Mouse (Mus musculus) brown adipose tissue, adult 24 weeks (tissue): ENCODE data around the gene Agtrap. TPM values are rescaled to one million over a fixed set of nuclear protein-coding genes. Genes with fewer than 3 reads are reported as not detected.

Experiments
- H3K27ac ChIP-seq: fragments of 200-500 bp; replicated peaks from 2 replicates; pipeline ENCODE4 v1.5.1; 2012; ENCODE audit warnings: low read depth, mild to moderate bottlenecking, low read length
- H3K4me1 ChIP-seq: fragments of 200-500 bp; 2 replicates; pipeline ENCODE4 v1.6.1; 2012; ENCODE audit warnings: low read length, mixed read lengths; ENCODE audit not compliant: control insufficient read depth, insufficient read depth, insufficient read length
- H3K4me3 ChIP-seq: fragments of 200-500 bp; 2 replicates; pipeline ENCODE4 v1.5.1; 2012; ENCODE audit warnings: low read depth, mild to moderate bottlenecking, low read length, moderate library complexity; ENCODE audit not compliant: insufficient read depth
- polyA plus RNA-seq: library from polyadenylated mRNA; stranded (reverse); fragments of >200 nt; gene quantifications from 2 replicates; pipeline ENCODE4 v1.2.4, GENCODE M21; 2012; ENCODE audit not compliant: missing spikeins, insufficient read depth, insufficient read length

Agtrap gene
- polyA plus RNA-seq, 1 experiment: 8.2 TPM

DNA sequence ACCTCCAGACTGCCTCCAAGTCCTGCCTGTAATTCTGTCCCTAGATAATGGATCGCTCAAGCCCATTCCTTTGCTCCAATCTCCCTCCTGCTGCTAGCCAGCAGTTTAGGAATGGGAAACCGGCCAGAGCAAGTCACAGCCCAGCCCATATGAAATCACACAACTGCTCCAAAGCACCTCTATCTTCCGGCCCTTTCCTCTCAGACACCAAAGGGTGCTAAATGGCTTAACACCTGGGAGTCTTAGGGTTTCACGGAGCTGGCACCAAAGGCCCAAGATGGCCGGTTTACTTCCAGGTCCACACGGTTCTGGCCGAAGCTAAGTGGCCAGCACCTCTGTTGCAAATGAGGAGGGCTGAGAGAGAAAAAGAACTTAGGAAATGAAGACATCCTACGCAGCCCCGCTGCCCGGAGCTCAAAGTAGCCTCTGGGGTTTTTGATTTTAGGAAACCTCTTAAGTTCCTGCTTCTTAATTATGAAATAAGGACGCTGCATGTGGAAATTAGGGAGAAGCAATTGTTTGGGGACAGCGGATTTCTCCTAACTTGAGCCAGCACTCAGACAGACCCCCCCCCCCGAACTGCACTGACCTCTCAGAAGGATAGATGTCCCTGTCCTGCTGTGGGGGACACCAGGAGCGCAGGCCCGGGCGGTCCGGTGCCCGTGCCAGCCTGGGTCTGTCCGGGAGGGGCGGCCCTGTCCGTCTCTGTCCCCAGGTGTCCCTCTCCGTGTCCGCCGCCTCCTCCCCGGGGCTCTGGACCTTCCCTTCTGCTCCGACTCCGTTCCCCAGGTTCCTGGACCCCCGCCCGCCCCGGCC is 532 bp downstream of the Agtrap start:
- Histone ChIP-seq H3K27ac (peak overlapping the region; percentile 43), H3K4me1 (peaks cover 7% of the 10 kb centered on the region), H3K4me3 (peak overlapping the region; percentile 76)

DNA sequence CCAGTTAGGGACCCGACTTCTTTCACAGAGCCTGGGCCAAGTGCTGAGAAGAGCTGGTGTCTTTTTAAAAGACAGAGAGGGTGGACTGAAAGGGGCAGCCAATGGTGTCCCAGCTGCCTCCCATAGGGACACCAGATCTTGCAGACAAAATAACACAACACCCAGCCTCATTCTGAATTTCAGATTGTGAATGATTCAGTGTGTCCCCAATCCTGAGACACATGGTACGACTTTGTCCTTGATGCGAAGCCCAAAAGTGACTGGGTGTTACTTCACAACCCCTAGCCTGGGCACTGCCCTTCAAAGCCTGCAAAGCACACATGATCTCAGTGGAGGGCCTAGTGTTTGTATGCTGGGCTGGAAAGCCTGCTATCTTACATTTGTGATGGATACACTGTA is 1.9 kb downstream of the Agtrap start:
- Histone ChIP-seq H3K27ac (peak overlapping the region; percentile 35; the same call in 1 of the 2 replicates), H3K4me3 (no peak overlapping the region; the same call in 1 of the 2 replicates), H3K4me1 (peaks cover 7% of the 10 kb centered on the region)

DNA sequence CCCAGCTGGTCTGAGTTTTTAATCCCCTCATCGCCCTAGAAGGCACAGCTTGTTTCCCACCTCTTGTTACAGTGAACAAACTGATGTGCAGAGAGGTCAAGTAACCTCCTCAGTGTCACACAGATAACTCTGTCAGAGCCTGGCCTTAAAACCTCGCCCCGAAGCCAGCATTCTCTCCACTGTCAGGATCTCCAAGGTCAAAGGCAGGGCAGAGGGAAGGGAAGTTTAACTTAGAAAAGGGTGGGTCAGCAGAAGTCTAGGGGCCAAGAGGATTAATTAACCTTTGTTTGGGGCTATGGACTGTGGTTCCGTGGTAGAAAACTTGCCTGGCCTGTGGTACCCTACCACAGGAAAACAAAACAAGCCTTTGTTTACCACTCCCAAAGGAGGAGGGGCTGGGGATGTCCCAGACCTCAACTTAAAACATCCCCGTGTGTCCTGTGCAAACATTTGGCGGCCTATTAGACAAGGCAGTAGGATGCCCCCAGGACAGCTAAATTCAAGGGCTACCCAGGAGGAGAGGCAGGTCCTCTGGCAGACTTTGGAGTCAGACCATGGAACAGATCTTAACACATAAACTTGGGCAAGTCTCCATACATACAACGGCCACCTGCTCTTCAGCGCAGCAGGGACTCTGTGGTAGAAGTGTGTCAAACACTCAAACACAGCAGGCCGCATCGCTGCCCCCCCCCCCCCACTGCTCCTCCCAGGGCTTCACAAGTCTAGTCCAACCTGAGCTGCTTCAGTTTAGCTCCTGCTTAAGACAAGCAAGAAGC is 2.5 kb downstream of the Agtrap start:
- peak overlapping the region; percentile 35 for H3K27ac ChIP-seq
- H3K4me3 ChIP-seq: no peak overlapping the region
- peaks cover 7% of the 10 kb centered on the region for H3K4me1 ChIP-seq

DNA sequence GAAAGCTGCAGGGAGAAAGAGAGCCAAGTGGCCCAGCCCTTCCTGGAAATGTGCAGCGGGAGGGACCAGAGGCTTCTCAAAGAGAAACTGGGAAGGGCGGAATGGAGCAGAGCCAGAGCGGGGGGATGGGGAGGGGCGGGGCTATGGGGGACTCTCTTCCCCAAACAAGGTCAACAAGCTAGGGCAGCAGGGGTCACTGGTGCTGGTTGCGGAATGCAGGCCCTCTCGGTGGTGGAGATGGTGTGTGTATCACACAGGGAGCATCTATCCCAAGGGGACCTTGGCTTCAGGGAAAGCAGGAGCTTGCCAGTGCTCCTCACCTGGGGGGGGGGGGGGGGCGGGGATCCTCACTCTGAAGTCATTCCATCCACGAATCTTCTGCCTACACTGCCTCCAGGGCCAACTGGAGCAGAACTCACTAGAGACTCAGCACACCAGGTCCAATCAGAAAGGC is 3.5 kb downstream of the Agtrap start:
- H3K27ac ChIP-seq: no peak overlapping the region
- peaks cover 7% of the 10 kb centered on the region for H3K4me1 ChIP-seq
- H3K4me3 ChIP-seq: no peak overlapping the region

DNA sequence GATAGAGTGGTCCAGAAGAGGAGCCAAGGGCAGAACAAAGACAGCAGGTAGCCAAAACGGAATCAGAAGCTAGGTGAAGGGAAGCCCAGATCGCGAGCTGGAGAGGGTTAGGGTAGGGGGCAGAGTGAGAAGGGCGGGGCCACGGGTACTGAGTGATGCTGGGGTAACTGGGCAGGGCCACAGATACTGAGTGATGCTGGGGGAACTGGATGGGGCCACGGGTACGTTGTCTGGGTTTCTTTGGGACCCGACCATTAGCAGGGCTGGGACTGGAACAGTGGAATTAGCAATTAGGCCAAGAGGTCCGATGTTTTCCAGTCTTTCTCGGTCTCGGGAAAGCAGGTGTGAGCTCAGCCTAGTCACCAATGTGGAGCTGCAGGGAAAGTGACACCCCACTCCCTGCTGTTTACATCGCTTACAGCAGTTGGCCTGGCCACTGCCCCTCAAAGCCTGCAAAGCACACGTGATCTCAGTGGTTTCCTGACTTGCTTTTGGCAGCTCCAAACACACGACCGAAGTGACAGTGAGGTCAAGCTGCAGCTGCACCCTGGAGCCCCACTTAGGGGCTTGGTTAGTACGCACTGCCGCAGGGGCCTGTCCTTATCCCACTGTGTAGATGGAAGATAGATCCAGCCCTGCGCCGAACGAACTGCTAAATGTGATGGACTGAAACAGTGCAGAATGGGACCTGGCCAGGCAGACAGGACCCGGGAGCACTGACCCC is 4.5 kb downstream of the Agtrap start:
- H3K4me3 ChIP-seq: no peak overlapping the region
- peak overlapping the region; percentile 56; the same call in 1 of the 2 replicates for H3K27ac ChIP-seq
- peaks cover 7% of the 10 kb centered on the region for H3K4me1 ChIP-seq

DNA sequence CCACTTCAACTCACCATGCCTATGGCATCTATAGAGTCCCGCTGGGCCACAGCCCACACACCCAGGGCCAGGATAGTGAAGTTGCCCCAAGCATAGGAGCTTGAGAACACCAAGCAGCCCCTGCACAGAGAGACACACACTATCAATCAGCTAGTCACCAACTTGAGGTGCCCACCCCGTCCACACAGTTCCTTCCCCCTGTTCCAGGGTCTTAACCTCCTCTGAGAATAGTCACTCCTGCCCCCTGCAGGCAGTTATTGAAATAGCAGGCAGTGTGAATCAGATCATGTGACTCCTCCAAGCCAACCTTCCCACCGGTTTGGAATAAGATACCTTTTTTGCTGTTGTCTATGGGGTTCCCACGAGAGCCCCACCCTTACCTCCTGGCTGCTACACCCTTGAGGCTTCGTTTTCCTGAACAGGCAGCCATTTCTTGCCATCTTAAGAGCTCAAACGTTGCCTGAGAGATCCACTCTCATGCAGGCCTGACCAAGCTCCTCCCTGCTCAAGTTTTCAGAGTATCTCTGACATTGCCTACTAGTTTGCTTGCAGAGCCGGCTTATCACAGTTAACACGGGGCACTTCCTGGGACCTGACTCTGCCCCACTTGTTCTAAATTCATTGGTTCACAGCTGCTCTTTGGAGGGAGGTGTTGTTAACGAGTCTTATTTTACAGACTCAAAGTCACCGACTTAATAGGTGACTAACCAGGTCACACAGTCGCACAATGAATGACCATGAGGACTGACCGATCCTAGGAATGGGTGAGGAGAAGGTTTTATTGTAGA is 5.4 kb downstream of the Agtrap start:
- Histone ChIP-seq H3K4me3 (no peak overlapping the region), H3K27ac (no peak overlapping the region), H3K4me1 (peaks cover 7% of the 10 kb centered on the region)

DNA sequence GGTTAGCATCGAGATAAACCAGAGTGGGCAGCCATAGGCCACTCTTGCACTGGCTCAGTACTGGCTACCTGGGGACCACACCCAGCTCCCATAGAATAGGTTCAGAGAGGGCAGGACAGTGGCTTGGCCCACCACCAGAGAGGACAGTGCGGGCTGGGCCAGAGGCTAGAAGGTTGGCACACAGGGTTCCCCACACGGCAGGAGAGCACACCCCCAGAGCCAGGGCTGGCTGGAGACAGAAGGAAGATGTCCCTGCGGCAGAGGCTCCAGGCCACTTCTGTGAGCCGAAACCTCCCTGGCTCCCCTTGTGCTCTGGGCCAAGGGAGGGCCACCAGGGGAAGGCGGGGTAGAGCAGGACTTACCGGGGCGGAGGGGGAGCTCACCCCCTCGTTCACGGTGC is 6.6 kb downstream of the Agtrap start:
- Histone ChIP-seq H3K27ac (no peak overlapping the region), H3K4me3 (no peak overlapping the region), H3K4me1 (peaks cover 7% of the 10 kb centered on the region)

DNA sequence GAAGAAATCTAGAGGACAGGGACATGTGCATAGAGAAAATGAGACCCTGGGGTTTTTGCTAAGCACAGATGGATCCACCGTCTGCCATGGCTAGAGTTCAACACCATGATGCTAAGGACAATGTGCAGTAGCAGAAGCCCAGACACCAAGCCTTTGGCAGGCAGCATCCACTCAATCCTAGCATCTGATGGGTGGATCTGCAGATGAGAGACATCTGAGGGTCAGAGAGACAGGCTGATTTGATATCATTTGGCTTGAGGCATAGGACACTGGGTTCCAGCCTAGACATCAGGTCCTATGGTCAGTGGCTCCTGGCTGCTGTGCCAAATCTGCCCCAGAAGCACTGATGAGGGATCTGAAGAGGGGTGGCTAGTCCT is 7.2 kb downstream of the Agtrap start:
- Histone ChIP-seq H3K4me3 (no peak overlapping the region), H3K27ac (no peak overlapping the region), H3K4me1 (peaks cover 5% of the 10 kb centered on the region)

DNA sequence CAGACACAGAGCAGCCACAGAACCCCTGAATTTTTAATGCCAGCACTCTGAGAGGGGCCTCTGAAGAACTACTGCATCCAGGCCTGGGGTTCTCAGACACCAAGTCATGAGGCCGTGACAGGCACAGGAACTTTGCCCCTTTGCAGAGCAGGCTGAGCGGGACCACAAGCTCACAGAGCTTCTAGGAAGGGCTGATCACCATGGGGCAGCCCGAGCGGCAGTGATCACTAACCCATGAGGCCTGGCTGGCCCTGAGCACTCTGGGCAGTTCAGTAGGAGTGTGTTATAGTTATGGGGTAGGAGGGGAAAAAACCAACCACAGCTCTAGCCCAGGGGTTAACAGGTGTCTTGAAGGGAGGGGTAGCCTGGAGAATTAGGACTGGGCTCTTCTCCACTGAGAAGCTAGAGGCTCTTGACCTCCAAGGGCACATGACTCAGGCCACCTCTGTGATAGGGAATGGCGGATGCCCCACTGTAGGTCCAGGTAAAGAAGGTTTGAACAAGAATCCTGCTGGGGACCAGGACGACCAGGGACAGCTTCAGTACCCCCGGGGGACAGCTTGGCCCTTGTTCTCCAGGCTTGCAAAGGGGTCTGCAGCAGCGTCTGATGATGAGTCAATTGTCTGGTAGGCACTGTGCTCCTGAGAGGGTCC is 7.8 kb downstream of the Agtrap start:
- Histone ChIP-seq H3K4me1 (peaks cover 5% of the 10 kb centered on the region; the same call in 1 of the 2 replicates), H3K27ac (no peak overlapping the region), H3K4me3 (no peak overlapping the region)

DNA sequence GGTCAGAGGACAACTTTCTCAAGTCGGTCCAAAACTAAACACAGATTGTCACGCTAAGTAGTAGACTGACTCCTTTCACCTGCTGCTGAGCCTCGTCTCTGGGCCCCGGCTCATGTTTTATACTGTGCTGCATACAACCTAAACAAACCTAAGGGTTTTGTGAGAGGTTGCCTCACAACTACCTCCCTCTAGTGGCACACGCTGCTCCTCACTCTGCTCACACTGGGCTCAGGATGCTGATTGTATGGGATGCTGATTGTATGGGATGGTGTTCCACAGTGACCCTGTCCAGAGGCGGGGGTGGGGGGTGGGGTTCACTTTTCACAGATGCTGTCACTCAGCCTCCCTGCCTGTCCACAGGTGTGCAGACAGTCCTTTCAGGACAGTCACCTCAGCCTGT is 8.6 kb downstream of the Agtrap start:
- H3K27ac ChIP-seq: no peak overlapping the region
- H3K4me1 ChIP-seq: peaks cover 5% of the 10 kb centered on the region; the same call in 1 of the 2 replicates
- H3K4me3 ChIP-seq: no peak overlapping the region

DNA sequence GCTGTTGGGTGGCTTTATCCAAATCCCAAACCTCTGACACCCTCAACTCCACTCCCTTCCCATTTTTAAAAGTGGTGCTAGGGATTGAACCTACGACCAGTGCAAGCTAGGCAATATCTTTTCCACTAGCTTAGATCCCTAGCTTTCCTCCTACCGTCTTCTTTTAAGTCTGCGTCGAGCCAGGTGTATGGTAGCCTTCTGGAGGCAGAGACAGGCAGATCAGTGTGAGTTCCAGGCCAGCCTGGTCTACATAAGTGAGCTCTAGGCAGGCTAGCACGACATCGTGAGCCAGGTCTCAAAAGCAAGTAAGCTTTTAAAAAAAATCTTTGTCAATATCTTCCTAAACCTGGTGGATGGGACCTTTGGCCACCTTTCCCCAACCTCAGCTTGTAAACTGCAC is 11.9 kb downstream of the Agtrap start:
- H3K27ac ChIP-seq: no peak overlapping the region
- H3K4me1 ChIP-seq: peaks cover 4% of the 10 kb centered on the region; the same call in 1 of the 2 replicates
- no peak overlapping the region for H3K4me3 ChIP-seq

DNA sequence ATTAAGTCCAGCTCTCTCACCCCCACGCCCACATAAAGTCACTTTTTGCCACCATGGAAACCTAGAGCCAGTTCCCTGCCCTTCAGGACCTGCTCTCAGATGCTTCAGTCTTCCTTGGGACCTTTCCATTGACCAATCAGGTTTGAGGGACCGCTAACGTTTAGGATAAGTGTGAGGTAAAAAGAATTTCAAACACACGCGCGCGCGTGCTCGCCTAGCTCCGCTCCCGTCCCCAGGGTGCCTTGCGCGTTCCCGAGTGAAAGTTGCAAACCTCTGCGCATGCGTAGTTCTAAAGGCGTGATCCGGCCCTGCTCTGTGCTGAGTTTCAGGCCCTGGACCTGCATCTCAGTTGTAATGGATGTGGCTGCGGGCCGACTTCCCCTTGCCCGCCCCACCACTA is 12.6 kb downstream of the Agtrap start:
- Histone ChIP-seq H3K4me1 (peaks cover 4% of the 10 kb centered on the region; the same call in 1 of the 2 replicates), H3K4me3 (peak overlapping the region; percentile 68), H3K27ac (no peak overlapping the region)

DNA sequence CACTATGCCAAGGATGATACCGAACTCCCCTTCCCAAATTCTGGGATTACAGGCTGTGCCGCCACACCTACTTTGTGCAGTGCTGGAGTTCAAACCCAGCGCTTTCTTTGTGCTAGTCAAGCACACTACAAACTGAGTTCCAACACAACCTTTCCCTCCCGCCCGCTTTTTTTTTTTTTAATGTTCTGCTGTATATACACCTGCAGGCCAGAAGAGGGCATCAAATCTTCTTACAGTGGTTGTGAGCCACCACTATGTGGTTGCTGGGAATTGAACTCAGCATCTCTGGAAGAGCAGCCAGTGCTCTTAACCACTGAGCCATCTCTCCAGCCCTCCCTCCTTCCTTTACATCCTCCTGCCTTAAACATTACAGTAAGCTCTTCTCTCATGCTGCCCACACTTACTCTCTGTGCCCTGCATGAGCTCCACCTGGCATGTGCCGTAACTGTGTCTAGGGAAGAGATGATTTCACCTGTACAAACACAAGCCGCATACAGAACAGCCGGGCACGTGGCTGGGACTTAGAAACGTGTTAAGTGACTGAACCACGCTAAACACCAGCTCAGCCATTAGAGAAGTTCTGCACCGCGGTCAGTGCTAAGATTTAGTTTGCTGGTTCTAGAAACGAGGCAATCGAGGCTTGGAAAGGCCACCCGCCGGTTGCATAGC is 13.2 kb downstream of the Agtrap start:
- Histone ChIP-seq H3K27ac (no peak overlapping the region), H3K4me1 (peaks cover 7% of the 10 kb centered on the region; the same call in 1 of the 2 replicates), H3K4me3 (peak overlapping the region; percentile 68)
